In the genomic region with DNA sequence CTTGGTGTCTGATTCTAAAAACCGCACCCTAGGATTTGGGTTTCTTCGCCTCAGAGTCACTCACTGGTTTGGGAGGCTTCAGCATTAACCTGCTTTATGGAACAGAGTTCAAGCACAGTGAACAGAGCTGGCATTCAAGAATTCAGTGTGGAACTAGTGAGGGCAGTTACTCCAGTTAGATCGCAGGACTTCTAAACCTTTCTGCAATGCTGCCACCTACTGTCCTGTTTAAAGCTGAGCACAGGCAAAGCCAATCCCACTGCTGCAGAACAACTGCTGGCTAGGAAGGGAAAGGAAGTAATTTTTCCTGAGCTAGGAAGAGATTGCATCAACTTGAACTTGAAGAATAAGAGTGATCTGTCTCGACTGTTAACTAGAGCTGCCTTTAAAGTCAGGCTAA, we compare ENCODE assay signal across 8 mouse cellular contexts.
A peak's percentile ranks its signal among the peaks of the same experiment; 100 is the strongest.
DNase-seq lines count a peak whose midpoint lies in the region; ATAC-seq and TF ChIP-seq lines count a peak whose summit lies in the region.

No protein-coding gene starts in this region.

- peak; percentile 90 for ATAC-seq in kidney, embryonic 15.5 days (replicated peaks; ENCODE audit: low FRiP score)
- ATAC-seq in limb, embryonic 13.5 days (ENCODE audit: low FRiP score, low read depth), result peak; percentile 86
- peak; percentile 89 for ATAC-seq in neural tube, embryonic 13.5 days (ENCODE audit: low read depth)

- TF ChIP-seq CTCF in thymus, adult 2 months (IDR thresholded peaks at IDR 0.05; ENCODE audit: borderline replicate concordance, control insufficient read depth, extremely low read depth, insufficient read depth, low read length, poor library complexity), result no peak

- no peak overlapping the region for H3K27ac ChIP-seq in thymus, adult 2 months (ENCODE audit: control insufficient read depth, insufficient read depth, low read length)
- no peak overlapping the region for H3K27ac ChIP-seq in kidney, embryonic 15.5 days
- H3K27ac ChIP-seq in limb, embryonic 13.5 days, result no peak overlapping the region
- no peak overlapping the region for H3K27ac ChIP-seq in neural tube, embryonic 13.5 days (replicated peaks)

- no peaks in the 10 kb centered on the region for H3K4me1 ChIP-seq in thymus, adult 2 months (replicated peaks; ENCODE audit: control insufficient read depth, insufficient read depth, low read length)
- H3K4me1 ChIP-seq in kidney, embryonic 15.5 days, result no peaks in the 10 kb centered on the region
- no peaks in the 10 kb centered on the region for H3K4me1 ChIP-seq in limb, embryonic 13.5 days
- H3K4me1 ChIP-seq in neural tube, embryonic 13.5 days (replicated peaks), result no peaks in the 10 kb centered on the region

- WGBS in thymus, adult 2 months, result 35% methylated on average over 4 of the region's 4 CpGs
- WGBS in kidney, embryonic 15.5 days, result 22% methylated on average over 4 of the region's 4 CpGs
- 25% methylated on average over 4 of the region's 4 CpGs for WGBS in limb, embryonic 13.5 days
- 25% methylated on average over 4 of the region's 4 CpGs for WGBS in neural tube, embryonic 13.5 days

- H3K9ac ChIP-seq in kidney, embryonic 15.5 days, result no peak overlapping the region
- H3K9ac ChIP-seq in limb, embryonic 13.5 days, result no peak overlapping the region
- no peak overlapping the region for H3K9ac ChIP-seq in neural tube, embryonic 13.5 days

- no peaks in the 10 kb centered on the region for H3K36me3 ChIP-seq in thymus, adult 2 months (ENCODE audit: control insufficient read depth, insufficient read depth, low read length)
- no peaks in the 10 kb centered on the region for H3K36me3 ChIP-seq in kidney, embryonic 15.5 days
- no peaks in the 10 kb centered on the region for H3K36me3 ChIP-seq in limb, embryonic 13.5 days
- H3K36me3 ChIP-seq in neural tube, embryonic 13.5 days, result no peaks in the 10 kb centered on the region

- H3K4me3 ChIP-seq in thymus, adult 2 months (ENCODE audit: control insufficient read depth, insufficient read depth, low read length), result no peak overlapping the region
- H3K4me3 ChIP-seq in kidney, embryonic 15.5 days (replicated peaks), result no peak overlapping the region
- H3K4me3 ChIP-seq in limb, embryonic 13.5 days, result no peak overlapping the region
- no peak overlapping the region for H3K4me3 ChIP-seq in neural tube, embryonic 13.5 days

- no peak overlapping the region for H3K4me2 ChIP-seq in kidney, embryonic 15.5 days
- no peak overlapping the region for H3K4me2 ChIP-seq in limb, embryonic 13.5 days (replicated peaks)
- H3K4me2 ChIP-seq in neural tube, embryonic 13.5 days, result no peak overlapping the region

- H3K9me3 ChIP-seq in kidney, embryonic 15.5 days (replicated peaks), result no peaks in the 10 kb centered on the region
- H3K9me3 ChIP-seq in limb, embryonic 13.5 days, result no peaks in the 10 kb centered on the region
- no peaks in the 10 kb centered on the region for H3K9me3 ChIP-seq in neural tube, embryonic 13.5 days

- TF ChIP-seq POLR2A in thymus, adult 2 months (IDR thresholded peaks at IDR 0.05; ENCODE audit: control insufficient read depth, extremely low read depth, insufficient read depth, low read length, poor library complexity), result no peak

- DNase-seq in thymus, postnatal 0 days (ENCODE audit: low spot score), result peak; percentile 6
- no peak for DNase-seq in thymus, adult 2 months
- peak; percentile 28 for DNase-seq in cerebellum, adult 9-10 months
- DNase-seq in frontal cortex, adult 2 months (ENCODE audit: extremely low spot score in 1 of 2, low spot score in 1 of 2), result peak; percentile 20 to 82
- DNase-seq in spleen, postnatal 4 days (ENCODE audit: low spot score in 2 of 2), result no peak

- no peaks in the 10 kb centered on the region for H3K27me3 ChIP-seq in thymus, adult 2 months (ENCODE audit: control insufficient read depth, insufficient read depth, low read length)
- no peaks in the 10 kb centered on the region for H3K27me3 ChIP-seq in kidney, embryonic 15.5 days
- no peaks in the 10 kb centered on the region for H3K27me3 ChIP-seq in limb, embryonic 13.5 days
- H3K27me3 ChIP-seq in neural tube, embryonic 13.5 days, result no peaks in the 10 kb centered on the region

Comparison
In these comparisons a context has a peak if more than half of its experiments do, and no peak if none do; other contexts are left out.
1. DNase-seq: peak in thymus, postnatal 0 days (single experiment), cerebellum, adult 9-10 months (single experiment) and frontal cortex, adult 2 months (2 of 2); none in thymus, adult 2 months (single experiment) and spleen, postnatal 4 days (0 of 2).
2. Peak in every context shown above with its lines, with median percentiles within 50 percentile points of each other: ATAC-seq.